Mouse (Mus musculus) R1 (cell line): ENCODE measurements around the gene Pde10a.

Source experiments
- DNase-seq: peaks from one replicate; pipeline ENCODE4 v3.0.0-alpha.2; 2018; ENCODE audit warnings: low read depth, low spot score

The Pde10a gene

GRCm38 (mm10) chr17:8961644-8962043 is 436.5 kb downstream of the Pde10a start:
- peak; percentile 28 for DNase-seq

- no peak for DNase-seq
Observed at GRCm38 (mm10) chr17:8965177-8965576, 440.0 kb downstream of the Pde10a start.

DNA sequence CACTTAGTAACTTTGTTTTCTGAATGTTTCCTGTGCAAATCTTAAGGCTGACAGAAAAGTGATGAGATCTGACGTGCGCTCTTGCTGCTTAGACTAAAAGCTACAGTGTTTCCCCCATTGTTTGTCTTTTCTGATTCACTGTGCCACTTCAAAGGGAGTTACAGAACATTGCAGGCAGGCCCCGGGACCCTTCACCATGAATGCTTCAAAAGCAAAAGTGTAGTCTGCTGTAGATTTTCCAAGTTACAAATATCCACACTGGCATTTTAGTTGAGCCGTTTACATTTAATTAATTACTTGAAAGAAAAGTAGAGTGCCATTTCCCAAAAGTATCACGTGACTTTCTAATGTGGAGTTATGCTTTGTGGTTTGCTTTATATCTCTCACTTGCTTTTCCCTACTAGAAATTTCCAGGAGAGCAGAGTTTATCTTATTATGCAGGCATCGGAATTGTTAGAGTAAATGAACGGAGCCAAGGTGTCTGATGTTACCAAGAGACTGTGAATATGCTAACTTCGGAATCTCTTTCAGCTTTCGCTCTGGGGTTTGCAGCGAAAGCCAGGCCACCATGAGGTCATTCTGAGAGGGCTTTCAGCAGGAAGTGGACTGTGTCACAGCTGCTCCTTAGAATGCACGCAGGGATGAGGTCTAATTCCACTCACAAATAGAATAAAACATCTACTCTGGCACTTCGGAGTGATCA is 447.1 kb downstream of the Pde10a start:
- DNase-seq: no peak

- no peak for DNase-seq
Observed at GRCm38 (mm10) chr17:8973331-8973730, 448.2 kb downstream of the Pde10a start.

DNA sequence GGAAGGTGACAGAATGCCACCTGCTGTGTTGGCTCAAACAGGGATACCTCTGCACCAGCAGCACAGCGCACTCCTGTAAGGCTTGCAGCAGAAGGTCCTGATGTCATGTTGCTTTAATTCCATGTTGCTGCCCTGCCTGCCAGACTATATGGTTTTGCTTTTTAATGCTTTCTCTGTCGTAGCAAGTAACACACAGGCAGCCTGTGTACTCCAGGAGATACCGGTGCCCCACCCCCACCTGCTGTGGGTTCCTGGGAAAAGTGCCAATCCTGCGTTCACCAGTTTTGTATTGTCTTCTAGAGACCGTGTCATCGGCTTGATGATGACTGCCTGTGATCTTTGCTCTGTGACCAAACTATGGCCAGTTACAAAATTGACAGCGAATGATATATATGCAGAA is 449.3 kb downstream of the Pde10a start:
- DNase-seq: no peak

DNA sequence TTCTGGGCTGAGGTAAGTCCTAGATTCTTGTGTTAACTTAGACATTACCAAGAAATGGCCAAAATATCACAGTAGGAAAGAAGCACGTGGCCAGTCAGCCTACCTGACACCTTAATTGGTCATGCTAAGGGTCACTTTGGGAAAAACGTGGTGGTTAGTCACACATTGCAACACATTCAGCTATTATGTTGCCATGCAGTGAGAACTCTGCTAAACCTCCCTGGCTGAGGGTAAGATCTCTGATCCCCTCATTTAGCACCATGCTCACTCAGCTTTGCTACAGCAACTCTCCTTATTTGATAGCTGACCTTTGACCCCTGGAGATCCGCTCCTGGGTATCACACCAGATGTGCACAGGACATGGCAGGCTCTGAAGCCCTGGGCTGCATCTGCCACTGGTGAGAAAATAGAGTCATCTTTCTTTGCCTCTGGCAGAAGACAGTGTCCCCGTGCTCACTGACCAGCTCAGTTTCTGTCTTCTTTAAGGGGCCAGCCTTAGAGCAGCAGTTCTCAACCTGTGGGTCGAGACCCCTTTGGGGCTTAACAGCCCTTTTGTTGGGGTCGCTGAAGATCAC is 449.7 kb downstream of the Pde10a start:
- no peak for DNase-seq

DNA sequence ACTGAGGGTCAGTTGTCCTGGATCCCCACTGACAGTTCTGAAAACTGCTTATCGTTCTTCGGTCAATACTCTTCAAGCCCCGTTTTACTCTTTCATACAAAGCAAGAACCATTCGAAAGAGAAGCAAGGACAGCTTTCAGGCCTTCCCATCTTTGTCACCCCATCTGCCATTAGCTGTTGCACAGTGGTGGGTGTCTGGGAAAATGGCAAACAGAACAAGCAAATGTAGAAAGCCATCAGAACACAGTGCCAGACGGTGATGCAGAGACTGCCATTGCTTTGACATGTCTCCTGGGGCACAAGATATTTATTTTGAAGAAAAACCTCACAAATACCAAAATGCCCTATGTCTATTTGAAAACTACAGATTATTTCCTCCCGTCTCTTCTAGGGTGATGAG is 451.6 kb downstream of the Pde10a start:
- no peak for DNase-seq

GRCm38 (mm10) chr17:8977271-8977670 is 452.1 kb downstream of the Pde10a start:
- no peak for DNase-seq

GRCm38 (mm10) chr17:8983576-8983975 is 458.4 kb downstream of the Pde10a start:
- DNase-seq: no peak

- DNase-seq: peak; percentile 77
Observed at GRCm38 (mm10) chr17:8985714-8986113, 460.5 kb downstream of the Pde10a start.

DNA sequence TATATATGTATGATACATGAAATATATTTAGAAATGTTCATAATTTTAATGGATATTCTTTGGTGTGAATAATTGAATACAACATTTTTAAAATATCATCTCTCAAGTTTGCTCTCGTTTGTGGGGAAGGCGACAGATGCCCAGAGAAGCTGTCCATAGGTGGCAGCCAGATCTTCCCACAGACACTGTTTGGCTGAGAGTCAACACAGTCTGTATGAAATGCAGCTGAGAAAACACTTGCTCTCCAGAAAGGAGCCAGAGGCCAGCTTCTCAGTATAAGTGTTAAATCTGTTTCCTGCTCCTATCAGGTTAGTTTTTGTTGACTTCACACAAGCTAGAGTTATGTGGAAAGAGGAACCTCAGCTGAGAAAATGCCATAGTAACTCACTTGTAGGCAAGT is 461.4 kb downstream of the Pde10a start:
- no peak for DNase-seq

GRCm38 (mm10) chr17:8987369-8987768 is 462.2 kb downstream of the Pde10a start:
- DNase-seq: no peak

- peak; percentile 89 for DNase-seq
Observed at GRCm38 (mm10) chr17:8988119-8988807, 463.1 kb downstream of the Pde10a start, which contains the start of gene 1700010I14Rik. Gene 1700010I14Rik (plus strand): TSS chr17:8988333.

- peak; percentile 63 for DNase-seq
Observed at GRCm38 (mm10) chr17:8991160-8991559, 466.0 kb downstream of the Pde10a start.

- no peak for DNase-seq
Observed at GRCm38 (mm10) chr17:8995344-8995743, 470.2 kb downstream of the Pde10a start.

DNA sequence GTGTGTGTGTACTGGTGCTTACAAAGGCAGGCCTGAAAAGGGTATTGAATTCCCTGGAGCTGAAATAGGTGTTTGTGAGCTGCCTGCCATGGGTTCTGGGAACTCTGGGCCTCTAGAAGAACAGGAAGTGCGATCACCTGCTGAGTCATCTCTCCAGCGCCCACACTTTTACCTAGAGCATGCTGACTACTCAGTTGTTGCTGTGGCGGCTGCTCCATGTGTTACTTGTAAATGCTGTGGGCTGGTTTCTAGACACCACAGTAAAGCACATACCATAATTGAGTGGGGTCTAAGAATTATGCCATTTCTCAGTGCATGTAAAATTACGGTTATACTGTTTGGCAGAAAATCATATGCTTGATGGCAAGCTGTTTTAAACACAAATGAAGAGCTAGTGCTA is 477.3 kb downstream of the Pde10a start:
- DNase-seq: no peak

DNA sequence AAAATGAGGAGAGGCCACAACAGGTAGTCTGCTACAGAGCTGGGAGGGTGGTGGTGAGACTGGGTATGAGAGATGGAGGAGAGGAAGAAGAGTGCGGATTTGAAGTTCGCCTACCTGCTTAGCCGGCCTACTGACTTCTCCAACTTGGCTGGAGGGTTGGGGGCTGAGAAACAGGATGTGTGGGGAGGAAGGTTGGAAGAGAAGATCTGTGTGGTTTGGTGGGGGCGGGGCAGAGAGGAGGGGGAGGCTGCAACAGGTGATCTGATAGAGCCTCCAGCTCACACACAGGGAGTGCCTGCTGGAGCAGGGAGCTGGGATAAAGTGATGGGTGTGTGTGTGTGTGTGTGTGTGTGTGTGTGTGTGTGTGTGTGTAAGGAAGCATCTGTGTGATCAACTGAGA is 479.3 kb downstream of the Pde10a start:
- DNase-seq: no peak

DNA sequence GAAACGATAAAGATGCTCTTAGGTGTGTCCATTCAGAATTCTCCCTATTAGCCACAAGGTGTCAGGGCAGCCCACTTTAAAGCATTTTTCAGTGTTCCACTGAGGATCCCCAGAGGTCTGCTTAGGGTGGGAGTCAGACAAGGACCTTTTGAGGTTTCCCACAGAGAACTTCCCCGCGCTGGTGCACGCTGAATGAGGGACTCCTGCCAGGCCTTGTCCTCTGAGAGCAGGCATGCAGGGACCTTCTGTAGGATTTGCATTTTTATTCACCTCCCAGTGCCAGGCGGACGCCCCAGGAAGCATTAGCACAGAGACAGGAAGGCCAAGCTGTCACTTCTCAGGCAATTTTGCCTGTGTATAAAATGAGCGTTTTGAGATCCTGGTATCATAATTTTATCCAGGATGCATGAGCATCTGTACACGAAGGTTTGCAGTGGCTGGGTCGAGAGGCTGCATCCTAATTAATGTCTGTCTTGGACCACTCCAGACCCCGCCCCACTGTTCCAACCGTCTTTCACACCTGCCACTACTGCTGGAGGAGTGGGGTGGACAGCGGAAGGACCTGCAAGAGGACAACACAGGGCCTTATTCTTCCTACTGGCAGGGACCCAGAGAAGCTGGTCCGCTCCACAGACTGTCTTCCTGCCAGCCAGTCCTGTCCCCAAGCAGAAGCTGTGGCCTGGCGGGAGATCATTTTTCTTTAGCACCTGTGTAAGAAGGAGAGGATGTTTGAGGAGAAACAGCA is 498.2 kb downstream of the Pde10a start:
- peak; percentile 20 for DNase-seq

GRCm38 (mm10) chr17:9030181-9030580 is 505.0 kb downstream of the Pde10a start:
- DNase-seq: peak; percentile 39

DNA sequence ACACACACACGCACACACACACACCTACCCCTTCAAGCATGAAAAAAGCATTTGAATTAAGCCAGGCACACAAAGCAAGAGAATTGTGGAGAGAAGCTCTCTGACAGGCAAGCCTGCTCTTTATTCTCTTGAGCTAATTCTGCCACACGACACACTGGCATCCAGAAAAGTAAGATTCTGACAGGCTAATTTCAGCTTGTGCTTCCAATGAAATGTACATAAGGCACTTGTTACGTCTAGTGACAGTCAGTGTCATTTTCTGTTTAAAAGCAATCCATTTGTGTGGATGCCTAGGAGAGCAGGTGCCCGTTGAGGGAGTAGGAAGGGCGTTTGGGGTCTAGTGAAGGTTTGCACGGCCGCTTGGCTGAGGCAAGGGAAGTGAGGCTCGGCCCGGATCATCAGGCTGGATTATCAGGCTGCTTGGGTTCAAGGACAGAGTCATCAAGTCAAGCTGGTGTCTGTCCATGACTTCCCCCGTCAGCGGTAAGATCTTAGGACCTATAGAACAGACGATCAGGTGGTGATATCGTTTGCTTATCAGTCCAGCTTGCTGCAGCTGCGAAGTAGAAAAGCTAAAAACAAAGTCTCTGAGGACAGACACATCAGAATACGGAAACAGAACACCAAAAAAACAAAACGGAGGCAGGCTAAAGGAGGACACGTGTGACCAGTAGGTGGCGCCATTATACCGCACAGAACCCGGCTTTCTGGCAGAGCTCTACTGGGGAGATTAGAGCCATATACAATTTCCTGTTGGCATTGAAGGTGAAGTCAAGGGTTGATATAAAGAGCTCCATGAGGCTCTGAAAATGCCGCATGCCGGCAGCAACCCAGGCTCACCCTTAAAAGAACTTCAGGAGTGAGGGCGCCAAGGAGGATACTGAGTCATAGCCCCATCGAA is 506.3 kb downstream of the Pde10a start:
- DNase-seq: peak; percentile 72
